Mouse (Mus musculus) cerebellum, adult 8-10 months (tissue): ENCODE measurements around the gene Pde4dip.
A peak's percentile ranks its signal among the peaks of the same experiment; 100 is the strongest.

Experiments used
- DNase-seq: peaks from one replicate; pipeline ENCODE4 v3.0.0; 2022

Pde4dip gene

DNA sequence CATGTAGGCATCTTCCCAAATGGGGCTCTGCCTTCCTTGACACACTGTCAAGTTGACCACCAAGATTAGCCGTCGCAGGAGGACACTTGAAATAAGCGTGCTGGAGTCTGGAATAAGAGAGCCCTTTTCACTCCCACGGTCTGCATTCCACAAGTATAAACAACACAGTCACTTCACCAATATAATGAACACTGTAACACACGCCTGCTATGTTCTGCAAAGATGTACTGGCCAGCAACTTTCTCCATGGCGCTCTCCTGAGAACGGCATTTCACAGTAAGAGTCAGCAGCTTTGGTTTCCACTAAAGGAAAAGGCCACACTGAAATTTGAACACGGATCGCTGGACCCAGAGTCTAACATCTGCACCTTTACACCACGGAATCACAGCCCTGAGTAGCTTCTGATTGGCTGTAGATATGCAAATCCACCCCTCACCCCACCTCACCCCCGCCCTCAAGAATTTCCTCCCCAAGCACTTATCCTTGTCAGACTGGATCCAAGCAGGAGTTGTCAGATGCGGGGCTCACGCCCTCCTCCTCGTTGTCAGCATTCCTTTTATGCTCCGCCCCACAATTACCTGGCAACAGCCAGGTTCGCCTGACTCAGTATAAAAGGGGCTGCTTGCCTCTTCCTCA, 204.8 kb downstream of the Pde4dip start:
- DNase-seq: no peak

DNA sequence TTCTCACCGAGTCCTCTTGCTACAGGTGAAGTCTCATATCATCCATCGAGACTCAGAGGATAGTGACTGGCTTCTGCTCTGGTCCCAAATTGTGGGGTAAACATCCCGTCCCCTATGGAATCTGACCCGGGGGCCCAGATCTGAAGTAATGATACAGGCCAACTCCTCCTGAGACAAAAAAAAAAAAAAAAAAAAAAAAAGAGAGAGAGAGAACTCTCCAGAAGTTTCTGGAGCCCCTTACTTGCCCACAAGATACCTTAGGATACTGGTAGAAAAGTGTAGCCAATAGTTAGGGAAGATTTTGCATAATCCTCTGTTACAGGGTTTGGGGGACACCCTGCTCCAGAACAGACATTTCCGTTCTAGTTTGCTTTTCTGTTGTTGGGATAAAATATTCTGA, 205.9 kb downstream of the Pde4dip start:
- DNase-seq: no peak

DNA sequence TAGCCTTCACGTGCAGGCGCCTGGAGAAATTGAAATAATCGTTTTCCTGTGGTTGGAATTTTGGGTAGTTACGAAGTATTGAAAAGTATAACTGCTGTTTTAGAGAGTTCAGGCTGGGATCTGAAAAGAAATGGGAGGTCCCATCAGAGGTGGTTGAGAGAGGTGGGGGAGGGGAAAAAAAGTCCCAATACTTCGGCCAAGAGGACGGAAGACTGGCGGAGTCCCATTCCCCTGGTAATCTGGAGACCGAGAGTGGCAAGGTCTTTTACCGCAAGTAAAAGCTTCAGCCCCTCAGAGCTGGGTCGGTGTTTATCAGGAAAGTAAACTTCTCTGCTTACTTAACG, 206.4 kb downstream of the Pde4dip start:
- no peak for DNase-seq

DNA sequence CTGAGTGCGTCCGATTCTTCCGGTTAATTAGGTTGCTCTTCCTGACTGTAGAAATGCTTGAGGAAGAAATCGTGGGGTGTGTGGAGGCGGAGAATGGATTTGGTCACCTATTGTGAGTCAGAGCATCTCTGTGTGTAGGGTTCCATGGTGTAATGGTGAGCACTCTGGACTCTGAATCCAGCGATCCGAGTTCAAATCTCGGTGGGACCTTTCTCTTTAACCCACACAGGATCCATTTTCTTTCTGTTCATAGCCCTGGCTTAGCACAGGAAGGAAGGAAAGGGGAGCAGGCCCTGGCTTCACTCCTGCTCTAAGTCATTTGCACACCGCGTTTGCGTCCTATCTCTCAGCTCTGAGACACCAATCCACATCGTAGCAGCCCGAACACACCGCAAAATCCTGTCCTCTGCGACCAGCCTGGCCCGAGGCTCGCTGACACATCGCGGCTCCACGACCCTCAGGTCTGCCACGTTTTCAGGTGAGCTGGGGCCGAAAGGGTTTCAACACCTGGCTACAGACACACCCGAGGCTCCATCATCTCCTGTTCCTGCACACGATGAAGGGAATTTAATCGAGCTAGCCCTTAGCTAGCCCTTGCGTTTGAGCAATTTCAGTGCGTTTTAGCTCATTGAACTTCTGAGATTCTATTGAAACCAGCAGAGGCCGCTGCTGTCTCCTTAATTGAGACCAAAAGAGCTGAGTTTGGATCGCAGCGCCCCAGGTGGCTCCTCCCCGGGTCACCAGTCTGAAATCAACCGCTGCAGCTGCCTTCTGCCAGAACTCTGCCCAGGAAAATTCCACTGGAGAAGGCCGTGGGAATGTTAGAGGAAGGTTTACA, 207.0 kb downstream of the Pde4dip start:
- DNase-seq: peak; percentile 56

DNA sequence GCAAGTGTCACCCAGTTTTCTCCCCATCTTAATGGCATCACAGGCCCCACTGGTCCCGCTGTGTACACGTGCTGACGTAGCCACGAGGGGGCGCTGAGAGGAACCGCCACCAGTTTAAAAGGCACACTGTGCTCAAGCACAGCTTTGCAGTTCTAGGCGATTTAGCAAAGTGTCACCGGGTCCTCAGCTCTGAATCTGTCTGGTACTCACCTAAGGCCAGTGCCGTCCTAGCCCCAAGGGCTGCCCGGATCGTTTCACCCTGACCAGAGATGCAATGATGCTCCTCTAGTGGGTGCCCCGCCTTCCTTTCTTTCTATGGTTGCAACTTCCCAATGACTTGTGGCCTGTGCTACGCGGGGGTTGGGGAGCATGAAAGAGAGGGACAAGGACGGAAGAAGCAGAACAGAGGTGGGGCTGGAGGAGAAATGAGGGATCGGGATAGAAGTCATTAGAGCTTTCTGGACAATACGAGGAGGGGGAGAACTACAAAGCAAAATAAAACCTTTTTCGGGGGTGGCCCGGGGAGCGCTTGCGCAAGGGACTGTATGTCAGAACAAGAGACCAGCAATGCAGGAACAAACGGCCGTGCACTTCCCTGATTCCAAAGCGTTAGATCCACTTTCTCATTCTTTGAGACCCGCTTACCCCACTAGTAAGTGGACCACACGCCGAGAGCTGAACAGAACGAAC, 207.7 kb downstream of the Pde4dip start:
- peak; percentile 73 for DNase-seq

DNA sequence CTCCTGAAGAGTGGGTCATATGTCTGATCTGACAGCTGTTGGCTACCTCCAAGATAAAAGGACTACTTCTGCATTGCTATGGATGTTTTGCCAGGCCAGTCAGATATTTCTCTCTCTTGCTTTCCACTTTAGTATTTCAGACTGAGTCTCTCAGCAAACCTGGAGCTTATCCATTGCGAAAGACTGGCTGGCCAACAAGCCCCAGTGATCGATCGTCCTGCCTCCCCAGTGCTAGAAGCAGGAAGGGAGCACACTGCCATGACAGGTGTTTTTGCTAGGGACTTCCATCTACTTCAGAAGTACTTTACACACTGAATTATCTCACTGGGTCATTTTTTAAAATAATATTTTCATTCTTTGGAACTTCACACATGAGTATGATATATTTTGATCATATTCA, 210.1 kb downstream of the Pde4dip start:
- no peak for DNase-seq

DNA sequence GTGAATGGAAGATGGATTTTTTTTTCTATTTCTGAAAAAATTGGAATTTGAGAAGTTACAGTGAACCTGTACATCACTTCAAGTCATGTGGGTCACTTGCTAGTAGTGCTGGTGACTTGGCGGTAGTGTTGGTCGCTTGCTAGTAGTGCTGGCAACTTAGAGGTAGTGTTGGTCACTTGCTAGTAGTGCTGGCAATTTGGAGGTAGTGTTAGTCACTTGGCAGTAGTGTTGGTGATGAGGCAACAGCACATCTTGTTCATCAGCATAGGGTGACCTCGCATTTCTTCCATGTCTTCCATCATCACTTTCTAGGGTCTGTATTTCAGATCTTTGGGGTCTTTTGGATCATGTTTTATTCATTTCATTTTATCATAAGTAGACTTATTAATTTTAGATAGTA, 212.4 kb downstream of the Pde4dip start:
- no peak for DNase-seq

DNA sequence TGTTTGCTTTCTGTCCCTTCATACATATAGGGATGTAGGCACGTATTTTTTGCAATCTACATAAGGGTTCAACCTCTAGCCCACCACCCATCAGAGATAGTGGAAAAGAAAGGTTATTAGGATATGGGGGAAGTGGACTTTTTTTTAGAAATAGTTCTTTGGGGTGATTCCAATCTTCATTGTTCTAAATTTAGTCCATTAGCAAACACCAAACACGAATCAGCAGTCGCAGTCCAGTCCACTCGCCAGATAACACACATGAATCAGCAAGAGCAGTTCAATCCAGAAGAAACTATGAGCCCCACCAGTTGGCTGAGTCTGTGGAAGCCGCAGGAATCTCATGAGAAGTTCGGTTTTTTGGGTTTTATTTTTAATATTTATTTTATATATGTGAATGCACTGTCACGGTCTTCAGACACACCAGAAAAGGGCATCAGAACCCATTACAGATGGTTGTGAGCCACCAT, 213.8 kb downstream of the Pde4dip start, which contains the start of gene Gm17651:
Gene Gm17651 (minus strand): TSS at position 51 of the 467 bp plus-strand sequence.
- no peak for DNase-seq

DNA sequence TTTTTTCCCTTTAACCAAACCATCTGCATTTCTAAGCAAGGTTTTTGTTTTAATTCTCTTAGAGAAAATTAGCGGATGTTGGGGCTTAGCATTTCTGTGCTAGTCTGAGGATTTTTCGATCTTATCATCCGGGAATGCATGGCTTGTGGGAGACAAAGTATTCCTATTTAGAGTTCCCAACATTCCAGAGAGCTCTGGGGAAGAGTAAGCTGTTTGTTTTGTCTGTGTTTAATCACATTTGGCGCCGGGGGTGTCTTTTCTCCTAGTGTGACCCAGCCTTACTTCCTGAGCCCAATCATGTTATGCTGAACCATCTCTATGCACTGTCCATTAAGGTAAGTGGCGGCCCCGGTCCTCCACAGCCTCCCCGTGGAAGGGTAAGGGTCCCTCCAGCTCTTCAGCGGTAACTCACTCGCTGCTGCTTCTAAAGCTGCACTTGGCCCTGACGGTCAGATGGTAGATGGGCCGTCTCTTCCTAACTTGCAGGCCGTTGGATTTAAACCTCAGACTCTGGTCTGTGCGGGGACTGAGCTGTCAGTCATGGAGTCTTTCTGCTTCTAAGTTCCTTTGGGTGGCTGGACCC, 221.3 kb downstream of the Pde4dip start:
- no peak for DNase-seq

DNA sequence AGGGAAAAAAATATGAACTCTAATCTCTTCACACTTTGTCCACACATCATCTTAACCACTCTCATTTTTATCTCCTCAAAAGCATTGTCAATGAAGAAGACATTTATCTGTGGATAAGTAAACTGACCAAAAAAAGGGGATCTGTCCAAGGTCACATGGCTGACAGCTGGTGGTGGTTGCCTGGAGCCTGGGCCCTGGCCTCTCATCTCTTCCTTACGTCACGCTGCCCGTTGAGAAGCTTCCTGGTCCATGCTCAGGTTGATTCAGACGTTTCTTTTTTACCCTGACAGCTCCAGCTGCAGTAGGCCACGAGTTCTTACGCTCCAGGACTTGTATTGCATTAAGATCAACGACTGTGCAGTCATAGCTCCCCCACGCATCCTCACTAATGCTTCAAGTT, 222.4 kb downstream of the Pde4dip start:
- no peak for DNase-seq

DNA sequence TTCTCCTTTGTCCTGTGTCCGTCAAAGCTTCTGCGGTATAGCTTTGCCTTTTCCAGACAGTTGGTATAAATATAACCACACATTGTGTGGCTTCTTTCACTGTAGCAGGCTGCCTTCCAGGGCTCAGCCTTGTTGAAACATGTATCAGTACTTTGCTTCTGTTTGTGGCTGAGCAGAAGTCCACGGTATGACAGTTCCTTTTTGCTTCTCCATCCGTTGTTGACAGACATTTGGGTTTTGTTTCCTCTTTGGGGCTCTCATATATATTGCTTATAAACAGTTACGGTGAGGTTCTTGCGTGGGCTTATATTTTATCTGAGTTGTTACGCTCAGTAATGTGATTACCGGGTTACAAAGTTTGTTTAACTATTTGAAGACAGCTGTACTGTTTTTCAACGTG, 223.0 kb downstream of the Pde4dip start:
- DNase-seq: no peak

DNA sequence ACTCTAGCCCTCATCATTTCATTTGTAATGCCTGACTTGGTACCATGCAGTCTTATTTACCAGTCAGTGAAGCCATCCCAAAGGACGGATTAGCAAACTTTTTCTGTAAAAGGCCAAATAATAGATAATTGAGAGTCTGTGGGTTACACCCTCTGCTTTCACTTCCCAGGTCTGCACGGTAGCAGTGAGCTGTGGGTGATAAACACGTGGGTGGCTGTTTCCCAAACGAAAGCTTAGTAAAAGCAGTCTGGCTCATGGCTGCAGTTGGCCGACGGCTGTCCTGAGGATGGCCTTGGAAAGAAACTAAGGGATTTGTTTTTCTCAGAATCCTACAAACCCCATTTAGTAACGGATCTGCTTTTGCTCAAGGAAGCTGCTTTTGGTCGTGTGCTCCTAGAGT, 227.3 kb downstream of the Pde4dip start:
- DNase-seq: no peak

DNA sequence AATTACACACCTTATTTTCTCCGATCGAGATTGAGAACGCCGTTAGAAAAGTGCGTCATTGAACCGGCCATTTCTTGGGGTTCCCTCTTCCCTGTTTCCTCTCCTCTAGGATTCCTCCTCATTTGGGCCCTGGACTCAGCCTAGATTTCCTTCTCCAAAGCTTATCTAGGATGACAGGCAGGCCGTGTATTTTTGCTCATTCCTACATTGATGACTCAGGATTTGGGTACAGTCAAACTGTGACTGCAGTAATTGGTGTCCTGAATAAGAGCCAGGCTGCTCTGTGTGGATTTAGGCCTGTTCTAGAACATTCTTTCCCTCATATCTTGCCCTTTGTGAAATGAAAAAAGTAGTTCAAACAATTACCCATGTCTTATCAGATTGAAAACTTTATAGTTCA, 228.8 kb downstream of the Pde4dip start:
- no peak for DNase-seq

DNA sequence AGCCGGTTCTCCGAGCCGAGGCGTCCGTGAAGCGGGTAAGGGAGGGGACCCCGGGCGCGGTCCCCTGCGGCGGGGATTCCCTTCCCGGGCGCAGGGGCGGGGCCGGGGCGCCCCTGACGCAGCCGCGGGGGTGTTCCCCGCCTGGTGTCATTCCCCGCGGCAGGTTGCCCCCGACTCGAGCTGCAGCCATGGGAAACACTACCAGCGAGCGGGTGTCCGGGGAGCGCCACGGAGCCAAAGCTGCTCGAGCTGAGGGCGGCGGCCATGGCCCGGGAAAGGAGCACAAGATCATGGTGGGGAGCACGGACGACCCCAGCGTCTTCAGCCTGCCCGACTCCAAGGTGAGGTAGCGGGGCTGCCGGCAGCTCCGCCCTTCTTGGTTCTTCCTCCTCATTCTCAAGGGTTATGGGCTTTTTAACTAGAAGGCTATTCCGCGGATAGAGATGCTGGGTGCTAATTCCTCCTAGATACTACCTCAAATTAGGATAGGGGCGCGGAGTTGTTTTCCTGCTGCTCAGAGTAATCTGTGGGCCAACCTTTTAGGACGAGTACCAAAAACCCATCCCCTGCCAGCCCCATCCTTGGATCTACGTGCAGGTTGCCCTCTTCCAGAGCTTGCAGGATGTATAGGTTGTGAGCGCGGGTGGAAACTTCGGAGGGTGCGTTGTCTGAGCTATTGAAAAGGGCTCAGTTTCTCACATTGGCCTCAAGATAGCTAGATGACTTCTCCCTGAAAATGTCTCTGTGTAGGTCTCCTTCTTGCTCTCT, 229.9 kb downstream of the Pde4dip start:
- no peak for DNase-seq

DNA sequence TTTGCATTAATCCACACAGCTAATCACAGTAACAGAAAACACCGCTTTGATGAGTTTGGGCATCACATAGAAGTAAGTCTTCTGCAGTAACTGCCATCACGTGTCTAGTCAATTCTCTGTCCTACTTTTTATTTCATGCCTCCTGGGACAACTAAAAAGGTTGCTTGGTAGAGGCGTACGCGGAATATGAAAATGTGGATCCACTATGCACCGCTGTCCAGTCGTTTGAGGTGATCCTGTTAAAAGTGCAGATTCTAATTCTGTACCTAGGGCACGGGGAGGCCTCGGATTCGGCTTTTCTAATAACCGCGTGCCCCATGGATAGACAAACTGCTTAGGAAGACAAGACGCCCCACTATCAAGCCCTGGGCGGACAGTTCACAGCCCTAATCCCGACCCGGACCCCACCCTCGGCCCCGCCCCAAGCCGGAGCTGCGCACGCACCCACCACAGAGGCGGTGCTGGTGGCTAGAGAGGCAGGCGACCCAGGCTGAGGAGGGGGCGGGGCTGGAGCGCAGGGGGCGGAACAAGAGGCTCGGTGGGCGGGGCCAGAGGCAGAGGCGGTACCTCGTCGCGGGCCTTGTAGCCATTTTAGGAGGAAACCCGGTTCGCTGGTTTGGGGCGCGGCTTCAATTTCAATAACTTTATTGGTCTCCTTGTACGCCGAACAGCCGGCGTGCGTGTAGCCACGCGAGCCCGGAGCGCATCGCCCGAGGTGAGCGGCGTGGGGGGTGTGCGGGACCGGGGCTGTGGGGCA, 230.7 kb downstream of the Pde4dip start, which contains the start of gene Prkab2:
Gene Prkab2 (plus strand): TSS at position 539 of the 757 bp plus-strand sequence.
- DNase-seq: peak; percentile 99

DNA sequence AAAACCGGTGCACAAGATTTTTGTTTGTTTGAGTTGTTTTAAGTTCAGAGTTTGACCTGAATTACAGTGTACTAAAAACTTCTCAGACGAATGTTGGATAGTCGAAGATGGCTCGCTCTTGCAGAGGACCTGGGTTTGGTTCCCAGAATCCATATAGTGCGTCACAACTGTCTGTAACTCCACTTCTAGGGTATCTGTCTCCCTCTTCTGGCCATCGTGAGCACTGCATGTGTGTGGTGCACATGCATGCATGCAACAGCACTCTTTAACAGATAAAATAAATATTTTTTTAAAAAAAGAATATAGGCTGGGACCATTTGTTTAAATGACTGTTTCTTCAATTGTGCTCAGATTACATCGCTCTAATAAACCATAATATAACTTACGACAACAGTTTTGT, 233.6 kb downstream of the Pde4dip start:
- DNase-seq: no peak

DNA sequence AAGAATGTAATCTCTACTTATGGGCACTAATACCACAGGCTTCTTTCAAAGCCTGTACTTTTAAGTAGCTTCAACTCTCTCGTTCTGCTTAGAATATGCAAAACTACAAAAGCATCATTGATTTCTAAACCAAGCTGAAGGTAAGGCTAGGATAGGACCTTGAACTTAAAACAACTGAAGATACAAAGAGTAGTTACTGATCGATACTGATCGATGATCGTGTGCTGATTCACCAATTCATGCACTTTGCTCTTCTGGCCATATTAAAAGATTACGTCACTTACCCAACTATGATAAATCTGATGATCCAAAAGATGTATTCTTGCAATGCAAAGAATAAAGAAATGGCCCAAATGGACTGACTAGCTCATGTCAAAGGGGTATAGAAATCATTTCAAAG, 234.7 kb downstream of the Pde4dip start:
- DNase-seq: no peak

DNA sequence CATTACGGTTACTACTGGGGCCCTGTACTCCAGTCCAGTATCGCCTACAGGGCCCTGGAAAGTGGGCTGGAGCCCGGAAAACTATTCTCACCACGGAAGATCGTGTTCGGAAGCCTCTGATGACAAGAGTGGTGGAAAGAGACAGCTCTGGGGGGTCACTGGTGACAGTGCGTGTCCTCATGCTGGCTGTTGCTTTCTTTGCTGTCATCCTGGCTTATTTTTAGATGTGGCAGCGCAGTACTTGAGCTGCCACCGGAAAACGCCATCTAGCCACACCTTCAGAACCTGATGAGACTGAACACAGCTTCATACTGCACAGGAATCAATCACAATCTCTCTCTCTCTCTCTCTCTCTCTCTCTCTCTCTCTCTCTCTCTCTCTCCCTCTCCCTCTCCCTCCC, 236.9 kb downstream of the Pde4dip start:
- DNase-seq: no peak

DNA sequence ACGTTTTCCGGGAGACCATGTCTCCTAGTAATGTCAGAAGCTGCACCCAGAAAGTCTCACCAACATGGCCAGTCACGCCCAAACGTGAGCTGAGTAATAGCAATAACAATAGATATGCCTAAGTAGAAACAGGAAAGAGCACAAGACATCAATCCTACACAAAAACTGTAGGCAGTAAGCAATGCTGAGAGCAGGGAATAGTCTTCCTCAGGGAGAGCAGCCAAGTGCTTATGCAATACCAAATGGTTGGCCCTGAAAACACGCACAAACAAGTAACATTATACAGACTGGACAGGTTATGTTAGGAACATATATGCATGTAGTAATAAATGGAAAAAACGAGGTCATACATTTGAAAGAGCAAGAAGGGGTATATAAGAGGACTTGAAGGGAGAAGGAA, 239.0 kb downstream of the Pde4dip start:
- no peak for DNase-seq

DNA sequence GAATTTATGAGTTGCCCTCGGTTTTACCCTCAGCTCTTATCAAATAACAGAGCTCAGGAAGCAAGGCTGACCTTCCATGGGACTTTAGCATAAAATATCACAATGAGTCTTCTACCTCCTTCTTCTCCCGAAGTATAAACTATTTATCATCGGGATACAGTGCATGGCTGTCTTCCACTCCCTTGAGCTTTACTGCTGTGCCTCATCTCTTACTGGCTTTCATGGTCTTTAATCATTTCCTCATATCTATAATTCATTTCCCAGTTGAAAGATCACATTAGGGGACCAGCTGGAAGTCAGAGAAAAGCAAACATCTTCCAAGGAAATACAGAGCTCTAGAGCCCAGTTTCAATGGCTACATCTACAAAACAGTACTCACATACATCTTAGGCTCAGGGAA, 239.5 kb downstream of the Pde4dip start:
- DNase-seq: no peak

DNA sequence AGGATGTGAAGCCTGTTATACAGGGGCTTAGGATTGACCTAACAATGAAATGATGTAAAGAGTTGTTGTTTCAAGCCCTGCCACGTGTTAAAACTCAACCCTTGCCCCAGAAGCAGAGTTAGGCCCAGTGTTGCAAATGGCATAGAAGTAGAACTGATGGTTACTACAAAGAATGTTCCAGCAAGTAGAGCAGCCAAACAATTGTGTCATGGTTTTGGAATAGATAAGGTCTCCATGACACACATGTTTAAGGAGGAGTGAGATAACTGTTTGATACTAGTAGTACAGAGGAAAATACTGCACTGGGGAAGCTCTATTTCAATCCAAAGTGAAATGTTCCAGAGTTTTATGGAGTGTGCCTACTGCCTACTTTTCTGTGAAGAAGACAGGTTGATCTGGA, 240.0 kb downstream of the Pde4dip start:
- DNase-seq: no peak

DNA sequence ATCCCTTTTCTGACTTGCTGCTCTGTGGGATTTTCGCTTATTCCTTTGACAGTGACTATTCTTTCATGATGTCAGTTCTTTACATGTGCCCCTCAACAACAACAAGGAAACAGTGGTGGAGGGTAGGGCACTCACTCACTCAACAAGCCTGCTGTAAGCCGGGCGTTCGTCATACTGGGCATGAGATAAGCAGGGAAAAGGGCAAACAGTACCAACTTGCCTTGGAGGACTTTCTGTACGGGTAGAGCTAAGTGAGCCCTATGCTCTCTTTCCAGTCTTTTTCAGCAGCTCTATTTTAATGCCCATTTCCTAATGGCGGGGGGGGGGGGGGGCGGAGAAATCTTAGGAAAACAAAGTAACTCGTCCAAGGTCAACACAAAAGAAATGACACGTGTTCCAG, 246.5 kb downstream of the Pde4dip start:
- DNase-seq: no peak
